Mouse (Mus musculus) erythroblast, embryonic 14.5 days (primary cell): ENCODE measurements around the gene Acot3. TPM values are rescaled to one million over a fixed set of nuclear protein-coding genes. Genes with fewer than 3 reads are reported as not detected.
"Not testable (repeated sequence)": the region's sequence is repeated elsewhere in the genome, so short reads cannot be mapped to it uniquely, and the experiment has no call there.

Experiments
- H3K27me3 ChIP-seq: 2 replicates; pipeline ENCODE4 v1.6.1; 2012; ENCODE audit warnings: inconsistent platforms; ENCODE audit not compliant: control insufficient read depth
- H3K36me3 ChIP-seq: 2 replicates; pipeline ENCODE4 v1.6.1; 2012; ENCODE audit warnings: mild to moderate bottlenecking, inconsistent platforms; ENCODE audit not compliant: control insufficient read depth
- H3K4me1 ChIP-seq: 2 replicates; pipeline ENCODE4 v1.6.1; 2012; ENCODE audit warnings: inconsistent platforms; ENCODE audit not compliant: control insufficient read depth
- H3K4me3 ChIP-seq: replicated peaks from 2 replicates; pipeline ENCODE3; 2012; ENCODE audit warnings: moderate library complexity, mild to moderate bottlenecking, inconsistent platforms
- H3K9me3 ChIP-seq: 2 replicates; pipeline ENCODE4 v1.6.1; 2012; ENCODE audit warnings: low read length, inconsistent platforms, mixed read lengths; ENCODE audit not compliant: control insufficient read depth
- GATA1 ChIP-seq: IDR thresholded peaks from 2 replicates; pipeline ENCODE4 v1.6.1; 2012; ENCODE audit warnings: low read length, inconsistent platforms, mixed read lengths
- TAL1 ChIP-seq: IDR thresholded peaks from 3 replicates; pipeline ENCODE4 v1.6.1; 2012; ENCODE audit warnings: low read length, inconsistent platforms, mixed read lengths
- polyA plus RNA-seq: library from polyadenylated mRNA; stranded (reverse); fragments of >175 nt; gene quantifications from 2 replicates; pipeline ENCODE4 v1.2.3, GENCODE M21; 2012

The Acot3 gene
- polyA plus RNA-seq, 1 experiment = 0.02 TPM

DNA sequence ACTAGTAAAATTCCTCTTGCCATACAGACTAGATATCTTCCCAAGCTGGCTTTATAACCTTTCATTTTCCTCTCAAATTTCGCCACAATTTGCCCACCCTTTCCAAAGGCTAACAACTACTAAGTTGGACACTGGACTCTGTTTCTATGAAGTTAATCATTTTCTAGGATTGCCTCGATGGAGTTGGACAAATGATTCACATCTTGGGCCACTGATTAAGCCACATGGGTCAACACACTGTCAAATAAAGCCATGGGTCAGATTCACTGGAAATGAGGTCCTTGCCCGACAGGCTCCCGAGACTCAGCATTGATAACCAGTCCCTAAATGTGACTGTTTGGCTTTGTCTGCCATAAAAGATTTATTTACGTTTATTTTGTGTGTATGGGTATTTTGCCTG lies 9.7 kb upstream of the Acot3 start:
- no peak overlapping the region for H3K4me3 ChIP-seq
- no peaks in the 10 kb centered on the region for H3K9me3 ChIP-seq
- H3K36me3 ChIP-seq = no peaks in the 10 kb centered on the region
- no peak for TF ChIP-seq TAL1
- no peak for TF ChIP-seq GATA1
- peaks cover 19% of the 10 kb centered on the region for H3K27me3 ChIP-seq
- H3K4me1 ChIP-seq = peaks cover 2% of the 10 kb centered on the region; the same call in 1 of the 2 replicates

DNA sequence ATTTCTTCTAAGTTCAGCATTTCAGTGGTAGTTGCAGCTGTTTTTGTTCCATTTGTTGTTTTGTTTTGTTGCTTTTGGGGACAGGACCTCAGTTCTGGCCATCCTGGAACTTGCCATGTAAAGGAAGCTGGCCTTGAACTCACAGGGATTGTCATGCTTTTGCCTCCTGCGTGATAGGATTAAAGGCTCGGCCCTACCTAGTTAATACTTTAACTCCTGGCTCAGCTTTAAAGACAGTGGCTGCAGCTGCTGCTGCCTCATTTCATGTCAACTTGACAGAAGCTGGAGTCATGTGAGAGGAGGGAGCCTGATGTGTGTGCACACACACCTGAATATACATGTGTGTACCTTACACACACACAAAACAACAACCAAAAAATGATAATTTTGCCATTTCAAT lies 7.9 kb upstream of the Acot3 start:
- peaks cover 5% of the 10 kb centered on the region for H3K9me3 ChIP-seq
- no peaks in the 10 kb centered on the region for H3K36me3 ChIP-seq
- peaks cover 1% of the 10 kb centered on the region for H3K27me3 ChIP-seq
- no peaks in the 10 kb centered on the region for H3K4me1 ChIP-seq
- TF ChIP-seq TAL1 (no peak), GATA1 (no peak)
- no peak overlapping the region for H3K4me3 ChIP-seq

GRCm38 (mm10) chr12:84046906-84047305 lies 5.0 kb upstream of the Acot3 start:
- Histone ChIP-seq H3K9me3 (peaks cover 5% of the 10 kb centered on the region), H3K36me3 (no peaks in the 10 kb centered on the region), H3K4me1 (no peaks in the 10 kb centered on the region), H3K4me3 (no peak overlapping the region), H3K27me3 (peaks cover 1% of the 10 kb centered on the region)
- TF ChIP-seq GATA1 (no peak), TAL1 (no peak)

DNA sequence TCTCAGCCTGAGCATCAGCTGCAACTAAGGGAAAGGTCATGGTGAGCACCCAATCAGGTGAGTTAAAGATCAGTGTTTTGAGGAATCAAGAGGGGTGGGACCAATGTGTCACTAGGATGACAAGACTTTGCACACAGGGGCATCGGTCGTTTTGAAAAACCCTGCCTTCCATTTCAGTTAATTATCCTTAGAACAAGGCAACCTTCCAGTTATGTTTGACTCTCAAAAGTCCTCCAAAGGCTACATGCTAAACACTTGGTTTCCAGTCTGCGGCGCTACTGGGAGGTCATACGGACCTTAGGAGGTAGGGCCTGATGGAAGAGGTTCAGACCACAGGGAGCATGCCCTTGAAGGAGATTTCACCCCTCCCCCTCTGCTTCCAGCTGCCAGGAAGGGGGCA lies 1.2 kb upstream of the Acot3 start:
- not testable (repeated sequence) for H3K4me3 ChIP-seq, H3K36me3 ChIP-seq, H3K4me1 ChIP-seq, H3K9me3 ChIP-seq
- H3K27me3 ChIP-seq = peaks cover 29% of the 10 kb centered on the region

DNA sequence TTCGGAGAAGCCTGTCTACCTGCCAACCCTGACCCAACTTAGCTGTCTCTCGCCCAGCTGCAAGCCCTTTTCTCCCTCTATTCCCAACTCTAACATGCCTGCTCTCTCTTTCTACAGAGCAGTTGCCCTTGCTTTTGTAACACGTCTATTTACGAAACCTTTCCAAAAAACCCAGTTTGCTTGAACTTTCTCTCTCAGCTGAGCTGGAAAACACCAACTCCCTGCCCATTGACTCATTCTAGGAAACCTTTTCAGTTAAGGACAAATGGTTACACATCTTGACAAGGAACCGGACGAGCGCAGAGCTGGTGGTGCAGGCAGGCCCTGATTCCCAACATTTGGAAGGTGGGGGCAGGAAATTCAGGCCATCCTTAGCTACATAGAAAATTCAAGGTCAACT lies 665 bp downstream of the Acot3 start:
- H3K9me3 ChIP-seq = peaks cover 5% of the 10 kb centered on the region
- H3K36me3 ChIP-seq = no peaks in the 10 kb centered on the region
- H3K27me3 ChIP-seq = peaks cover 29% of the 10 kb centered on the region
- no peak overlapping the region for H3K4me3 ChIP-seq
- no peak for TF ChIP-seq TAL1
- TF ChIP-seq GATA1 = no peak
- H3K4me1 ChIP-seq = no peaks in the 10 kb centered on the region

- Histone ChIP-seq H3K4me1 (no peaks in the 10 kb centered on the region), H3K9me3 (peaks cover 4% of the 10 kb centered on the region), H3K36me3 (no peaks in the 10 kb centered on the region), H3K27me3 (peaks cover 29% of the 10 kb centered on the region), H3K4me3 (peak overlapping the region; percentile 23)
- TF ChIP-seq TAL1 (no peak), GATA1 (no peak)
Observed at GRCm38 (mm10) chr12:84053173-84053572, 1.2 kb downstream of the Acot3 start.

DNA sequence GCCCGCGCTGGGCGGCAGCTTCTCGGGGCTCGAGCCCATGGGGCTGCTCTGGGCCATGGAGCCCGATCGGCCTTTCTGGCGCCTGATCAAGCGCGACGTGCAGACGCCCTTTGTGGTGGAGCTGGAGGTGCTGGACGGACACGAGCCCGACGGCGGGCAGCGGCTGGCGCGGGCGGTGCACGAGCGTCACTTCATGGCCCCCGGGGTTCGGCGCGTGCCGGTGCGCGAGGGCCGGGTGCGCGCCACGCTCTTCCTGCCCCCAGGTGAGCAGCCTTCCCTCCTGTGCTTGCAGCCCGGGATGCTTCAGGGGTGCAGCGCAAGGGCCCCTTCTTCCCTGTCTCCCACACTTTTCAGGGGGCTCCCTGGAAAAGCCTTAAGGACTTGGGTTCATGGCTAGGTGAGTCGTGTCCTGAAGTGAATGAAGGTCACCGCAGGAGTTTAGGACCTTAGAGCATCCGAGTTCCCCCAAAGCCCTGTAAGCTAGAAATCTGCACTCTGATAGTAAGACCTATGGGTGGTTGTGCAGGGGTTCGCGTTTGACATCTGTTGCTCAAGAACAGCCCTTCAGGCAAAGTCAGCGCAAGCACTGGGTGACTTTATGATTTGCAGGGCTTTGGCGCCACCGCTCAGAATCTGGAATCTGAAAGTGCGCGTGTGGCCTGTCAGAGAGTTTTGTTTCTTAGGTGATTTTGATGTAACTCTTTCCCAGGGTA lies 1.9 kb downstream of the Acot3 start:
- TF ChIP-seq TAL1 (no peak), GATA1 (no peak)
- peaks cover 29% of the 10 kb centered on the region for H3K27me3 ChIP-seq
- peak overlapping the region; percentile 38 for H3K4me3 ChIP-seq
- H3K36me3 ChIP-seq = no peaks in the 10 kb centered on the region
- H3K4me1 ChIP-seq = no peaks in the 10 kb centered on the region
- no peaks in the 10 kb centered on the region for H3K9me3 ChIP-seq

DNA sequence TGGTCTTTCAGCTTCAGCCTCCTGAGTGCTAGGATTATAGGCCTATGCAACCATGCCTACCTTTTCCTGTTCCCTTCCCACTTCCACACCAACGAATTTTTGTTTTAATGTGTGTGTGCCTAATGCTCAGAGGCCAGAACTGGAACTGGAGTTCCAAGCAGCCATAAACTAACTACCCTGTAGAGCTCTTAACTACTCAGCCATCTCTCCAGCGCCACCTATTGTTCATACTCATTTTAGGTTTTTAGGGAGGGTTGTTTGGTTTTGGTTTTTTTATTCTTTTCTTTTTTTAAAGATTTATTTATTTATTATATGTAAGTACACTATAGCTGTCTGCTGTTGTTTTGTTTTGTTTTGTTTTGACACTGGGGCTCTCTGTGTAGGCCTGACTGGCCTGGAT lies 9.0 kb downstream of the Acot3 start:
- Histone ChIP-seq H3K27me3 (no peaks in the 10 kb centered on the region), H3K4me3 (no peak overlapping the region), H3K36me3 (no peaks in the 10 kb centered on the region), H3K9me3 (no peaks in the 10 kb centered on the region), H3K4me1 (no peaks in the 10 kb centered on the region)
- TF ChIP-seq TAL1 (no peak), GATA1 (no peak)

DNA sequence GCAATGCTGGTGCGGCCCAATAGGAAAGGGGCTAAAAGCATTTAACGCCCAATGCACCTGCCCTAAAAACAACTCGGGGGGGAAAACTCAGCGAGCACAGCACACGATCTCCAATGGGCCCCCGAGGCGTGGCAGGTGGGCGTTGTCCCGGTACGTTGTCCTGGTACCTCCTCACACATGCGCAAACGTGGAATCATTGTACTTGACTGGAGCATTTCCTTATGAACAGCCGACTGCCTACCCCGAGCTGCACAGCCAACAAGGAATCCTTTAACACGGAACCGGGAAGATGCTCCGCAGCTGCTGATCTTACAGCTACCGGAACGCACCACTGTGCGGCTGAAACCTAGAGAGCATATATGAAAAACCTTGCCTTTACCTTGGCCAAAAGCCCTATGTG lies 10.4 kb downstream of the Acot3 start:
- no peak for TF ChIP-seq TAL1
- TF ChIP-seq GATA1 = no peak
- H3K36me3 ChIP-seq = no peaks in the 10 kb centered on the region
- peaks cover 5% of the 10 kb centered on the region for H3K27me3 ChIP-seq
- H3K9me3 ChIP-seq = no peaks in the 10 kb centered on the region
- no peak overlapping the region for H3K4me3 ChIP-seq
- no peaks in the 10 kb centered on the region for H3K4me1 ChIP-seq

- no peaks in the 10 kb centered on the region for H3K36me3 ChIP-seq
- H3K27me3 ChIP-seq = peaks cover 10% of the 10 kb centered on the region
- TF ChIP-seq TAL1 = no peak
- TF ChIP-seq GATA1 = no peak
- H3K4me1 ChIP-seq = no peaks in the 10 kb centered on the region
- no peak overlapping the region for H3K4me3 ChIP-seq
- H3K9me3 ChIP-seq = no peaks in the 10 kb centered on the region
Observed at GRCm38 (mm10) chr12:84063228-84063627, 11.3 kb downstream of the Acot3 start.
